Mouse (Mus musculus): ENCODE measurements around the gene Nostrin. TPM values are rescaled to one million over a fixed set of nuclear protein-coding genes. Genes with fewer than 3 reads are reported as not detected.

Gene Nostrin
- total and polyA plus RNA-seq, 3 experiments: 0.47 TPM; not detected in 2

DNA sequence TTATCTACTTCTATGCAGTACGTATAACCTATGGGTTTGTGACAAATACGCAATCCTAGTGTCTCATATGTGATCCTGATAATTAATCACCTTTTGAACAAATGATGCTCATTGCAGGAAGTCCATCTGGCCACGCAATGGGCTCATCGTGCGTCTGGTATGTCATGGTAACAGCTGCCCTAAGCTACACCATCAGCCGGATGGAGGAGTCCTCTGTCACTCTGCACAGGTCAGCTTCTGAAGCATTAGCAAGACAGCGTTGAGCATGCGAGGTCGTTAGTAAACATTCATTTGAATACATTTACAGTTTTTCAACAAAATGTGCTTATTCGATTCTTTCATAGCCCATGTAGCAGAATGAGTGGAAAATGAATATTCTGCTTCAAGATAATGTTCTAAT is 87.2 kb downstream of the Nostrin start:
- no peak for DNase-seq (ENCODE audit: low read depth, low spot score)
- H3K4me1 ChIP-seq (ENCODE audit: control insufficient read depth in 1 of 2, insufficient read depth in 2 of 2, low read length in 2 of 2): no peaks in the 10 kb centered on the region
- no peaks in the 10 kb centered on the region for H3K79me2 ChIP-seq (ENCODE audit: control insufficient read depth, insufficient read depth, low read length, poor library complexity)
- H3K9me3 ChIP-seq (replicated peaks; ENCODE audit: insufficient read depth, low read length): no peaks in the 10 kb centered on the region
- H3K4me3 ChIP-seq (ENCODE audit: control insufficient read depth in 1 of 2, insufficient read depth in 1 of 2, low read depth in 2 of 2, low read length in 2 of 2): no peak overlapping the region
- TF ChIP-seq UBTF (IDR thresholded peaks at IDR 0.05; ENCODE audit: borderline replicate concordance, insufficient read depth, low read depth, low read length): no peak
- no peak for TF ChIP-seq NELFE (IDR thresholded peaks at IDR 0.05; ENCODE audit: low read depth, low read length)
- TF ChIP-seq NRF1 (IDR thresholded peaks at IDR 0.05; ENCODE audit: insufficient read depth, low read depth, low read length, poor library complexity, severe bottlenecking): no peak
- no peak for TF ChIP-seq ZC3H11A (IDR thresholded peaks at IDR 0.05; ENCODE audit: low read depth, low read length)
- TF ChIP-seq ZKSCAN1 (IDR thresholded peaks at IDR 0.05; ENCODE audit: low read depth, low read length): no peak
- TF ChIP-seq CHD2 (IDR thresholded peaks at IDR 0.05; ENCODE audit: low read length): no peak
- TF ChIP-seq ZMIZ1 (IDR thresholded peaks at IDR 0.05; ENCODE audit: low read depth, low read length): no peak
- TF ChIP-seq CTCF (IDR thresholded peaks at IDR 0.05 in 2 of 3, conservative IDR thresholded peaks at IDR 0.05 in 1 of 3; ENCODE audit: control insufficient read depth in 1 of 3, insufficient read depth in 1 of 3, low read depth in 2 of 3, low read length in 3 of 3, poor library complexity in 1 of 3, severe bottlenecking in 1 of 3): no peak
- no peak for TF ChIP-seq MAFK (IDR thresholded peaks at IDR 0.05; ENCODE audit: borderline replicate concordance, low read depth, low read length)
- no peak for TF ChIP-seq ETS1 (IDR thresholded peaks at IDR 0.05; ENCODE audit: low read depth, low read length)
- no peak for TF ChIP-seq MAZ (IDR thresholded peaks at IDR 0.05; ENCODE audit: low read depth, low read length)
- TF ChIP-seq GATA1 (IDR thresholded peaks at IDR 0.05; ENCODE audit: low read depth, low read length): no peak
- H3K27ac ChIP-seq (ENCODE audit: control insufficient read depth, low read depth, low read length): no peak overlapping the region
- H3K9ac ChIP-seq (ENCODE audit: control insufficient read depth, low read depth, low read length, poor library complexity, severe bottlenecking): no peak overlapping the region
- H3K27me3 ChIP-seq (ENCODE audit: control insufficient read depth in 1 of 2, insufficient read depth in 2 of 2, low read length in 2 of 2): no peaks in the 10 kb centered on the region
- H3K36me3 ChIP-seq (ENCODE audit: control insufficient read depth in 1 of 2, insufficient read depth in 2 of 2, low read length in 2 of 2): no peaks in the 10 kb centered on the region

GRCm38 (mm10) chr2:69224724-69225123 is 89.1 kb downstream of the Nostrin start:
- Histone ChIP-seq H3K9ac (ENCODE audit: control insufficient read depth, low read depth, low read length, poor library complexity, severe bottlenecking) (no peak overlapping the region), H3K36me3 (ENCODE audit: control insufficient read depth in 1 of 2, insufficient read depth in 2 of 2, low read length in 2 of 2) (no peaks in the 10 kb centered on the region), H3K4me3 (ENCODE audit: control insufficient read depth in 1 of 2, insufficient read depth in 1 of 2, low read depth in 2 of 2, low read length in 2 of 2) (no peak overlapping the region), H3K27ac (ENCODE audit: control insufficient read depth, low read depth, low read length) (no peak overlapping the region), H3K9me3 (replicated peaks; ENCODE audit: insufficient read depth, low read length) (no peaks in the 10 kb centered on the region), H3K27me3 (ENCODE audit: control insufficient read depth in 1 of 2, insufficient read depth in 2 of 2, low read length in 2 of 2) (no peaks in the 10 kb centered on the region), H3K4me1 (ENCODE audit: control insufficient read depth in 1 of 2, insufficient read depth in 2 of 2, low read length in 2 of 2) (no peaks in the 10 kb centered on the region), H3K79me2 (ENCODE audit: control insufficient read depth, insufficient read depth, low read length, poor library complexity) (no peaks in the 10 kb centered on the region)
- TF ChIP-seq ZKSCAN1 (IDR thresholded peaks at IDR 0.05; ENCODE audit: low read depth, low read length): no peak
- TF ChIP-seq NRF1 (IDR thresholded peaks at IDR 0.05; ENCODE audit: insufficient read depth, low read depth, low read length, poor library complexity, severe bottlenecking): no peak
- no peak for TF ChIP-seq MYC (IDR thresholded peaks at IDR 0.05; ENCODE audit: low read depth, low read length)
- TF ChIP-seq CHD2 (IDR thresholded peaks at IDR 0.05; ENCODE audit: low read length): no peak
- no peak for TF ChIP-seq TAL1 (IDR thresholded peaks at IDR 0.05; ENCODE audit: low read length)
- TF ChIP-seq POLR2A (IDR thresholded peaks at IDR 0.05; ENCODE audit: control insufficient read depth in 1 of 2, insufficient read depth in 1 of 2, low read depth in 1 of 2, low read length in 2 of 2, poor library complexity in 1 of 2): no peak
- TF ChIP-seq BHLHE40 (IDR thresholded peaks at IDR 0.05; ENCODE audit: borderline replicate concordance, low read depth, low read length): no peak
- no peak for TF ChIP-seq ZNF384 (IDR thresholded peaks at IDR 0.05; ENCODE audit: low read depth, low read length)
- TF ChIP-seq CHD1 (IDR thresholded peaks at IDR 0.05; ENCODE audit: low read depth, low read length): no peak
- DNase-seq (ENCODE audit: low read depth, low spot score): no peak
